Mouse (Mus musculus) CH12.LX (cell line): ENCODE results near the gene Cd5. TPM values are rescaled to one million over a fixed set of nuclear protein-coding genes. Genes with fewer than 3 reads are reported as not detected.
A peak's percentile ranks its signal among the peaks of the same experiment; 100 is the strongest.

Source experiments
- DNase-seq: peaks from one replicate; pipeline ENCODE4 v3.0.0-alpha.2; 2013; ENCODE audit errors: extremely low read depth
- H3K27ac ChIP-seq: 2 replicates; pipeline ENCODE4 v1.5.1; 2012; ENCODE audit warnings: low read depth, mild to moderate bottlenecking, control low read depth, moderate library complexity; ENCODE audit not compliant: insufficient read depth
- H3K27me3 ChIP-seq: replicated peaks from 2 replicates; pipeline ENCODE3; 2012; ENCODE audit warnings: inconsistent platforms
- H3K36me3 ChIP-seq, 2 experiments: replicated peaks in 1 of 2; 2 replicates each; pipeline versions ENCODE3 to v1.6.1; 2012; ENCODE audit warnings: inconsistent platforms in 1 of 2, low read length in 1 of 2, mild to moderate bottlenecking in 1 of 2, mixed read lengths in 1 of 2, moderate library complexity in 1 of 2; ENCODE audit not compliant: control insufficient read depth in 1 of 2, insufficient read depth in 1 of 2
- H3K4me1 ChIP-seq, 2 experiments: 2 replicates each; pipeline ENCODE4 v1.6.1; 2012; ENCODE audit warnings: inconsistent platforms in 1 of 2, moderate library complexity in 1 of 2; ENCODE audit not compliant: insufficient read depth in 2 of 2, control insufficient read depth in 1 of 2
- H3K4me2 ChIP-seq: 2 replicates; pipeline ENCODE4 v1.6.1; 2012; ENCODE audit warnings: low read depth, mild to moderate bottlenecking, control low read depth; ENCODE audit not compliant: poor library complexity, insufficient read depth, severe bottlenecking
- H3K4me3 ChIP-seq, 3 experiments: fragments of 150-350 bp in 1 of 3; sonication (generic) in 1 of 3; replicated peaks in 1 of 3; 2 replicates each; pipeline versions ENCODE3 to v1.5.1; 2011 to 2012; ENCODE audit warnings: low read depth in 2 of 3, low read length in 2 of 3, mild to moderate bottlenecking in 2 of 3, moderate library complexity in 2 of 3, control low read depth in 1 of 3, improper control_type of control experiment in 1 of 3, inconsistent platforms in 1 of 3, mixed read lengths in 1 of 3; ENCODE audit not compliant: poor library complexity in 1 of 3
- H3K79me2 ChIP-seq: replicated peaks from 2 replicates; pipeline ENCODE4 v1.6.1; 2012; ENCODE audit warnings: mild to moderate bottlenecking, moderate library complexity; ENCODE audit not compliant: control insufficient read depth, poor library complexity, insufficient read depth, severe bottlenecking; ENCODE audit errors: extremely low read depth
- H3K9ac ChIP-seq: 2 replicates; pipeline ENCODE4 v1.6.1; 2012; ENCODE audit warnings: low read depth, mild to moderate bottlenecking, control low read depth, moderate library complexity; ENCODE audit not compliant: insufficient read depth
- H3K9me3 ChIP-seq: replicated peaks from 2 replicates; pipeline ENCODE3; 2012; ENCODE audit warnings: low read length, inconsistent platforms, mixed read lengths
- BHLHE40 ChIP-seq: IDR thresholded peaks from 2 replicates; pipeline ENCODE4 v1.6.1; 2011; ENCODE audit warnings: mild to moderate bottlenecking, low read depth, low read length, improper control_type of control experiment
- CHD2 ChIP-seq: IDR thresholded peaks from 2 replicates; pipeline ENCODE4 v1.6.1; 2011; ENCODE audit warnings: low read length, improper control_type of control experiment
- CTCF ChIP-seq, 2 experiments: IDR thresholded peaks in 1 of 2; conservative IDR thresholded peaks in 1 of 2; 2 replicates each; pipeline ENCODE4 v1.5.1; 2011 to 2012; ENCODE audit warnings: low read depth in 2 of 2, low read length in 2 of 2, improper control_type of control experiment in 1 of 2, inconsistent platforms in 1 of 2, mild to moderate bottlenecking in 1 of 2, moderate library complexity in 1 of 2
- E2F4 ChIP-seq: IDR thresholded peaks from 2 replicates; pipeline ENCODE4 v1.6.1; 2011; ENCODE audit warnings: low read depth, low read length, improper control_type of control experiment; ENCODE audit not compliant: insufficient replicate concordance
- ELF1 ChIP-seq: IDR thresholded peaks from 2 replicates; pipeline ENCODE4 v1.6.1; 2014; ENCODE audit warnings: low read depth, mild to moderate bottlenecking, inconsistent platforms, low read length, improper control_type of control experiment
- EP300 ChIP-seq: IDR thresholded peaks from 2 replicates; pipeline ENCODE4 v1.6.1; 2011; ENCODE audit warnings: low read length, improper control_type of control experiment
- GABPA ChIP-seq: IDR thresholded peaks from 2 replicates; pipeline ENCODE4 v1.6.1; 2012; ENCODE audit warnings: low read depth, low read length, improper control_type of control experiment, inconsistent platforms; ENCODE audit not compliant: insufficient replicate concordance
- IRF4 ChIP-seq: IDR thresholded peaks from 2 replicates; pipeline ENCODE4 v1.6.1; 2014; ENCODE audit warnings: low read depth, mild to moderate bottlenecking, inconsistent platforms, low read length, improper control_type of control experiment
- JUN ChIP-seq: IDR thresholded peaks from 2 replicates; pipeline ENCODE4 v1.6.1; 2011; ENCODE audit warnings: low read depth, mild to moderate bottlenecking, low read length, improper control_type of control experiment, moderate library complexity; ENCODE audit not compliant: insufficient read depth
- KAT2A ChIP-seq: IDR thresholded peaks from 2 replicates; pipeline ENCODE4 v1.6.1; 2012; ENCODE audit warnings: low read length, improper control_type of control experiment, inconsistent platforms; ENCODE audit not compliant: insufficient replicate concordance
- MAX ChIP-seq: IDR thresholded peaks from 2 replicates; pipeline ENCODE4 v1.6.1; 2011; ENCODE audit warnings: low read length, improper control_type of control experiment
- MAZ ChIP-seq: IDR thresholded peaks from 2 replicates; pipeline ENCODE4 v1.6.1; 2012; ENCODE audit warnings: low read depth, mild to moderate bottlenecking, inconsistent platforms, low read length, improper control_type of control experiment, moderate library complexity
- MEF2A ChIP-seq: IDR thresholded peaks from 2 replicates; pipeline ENCODE4 v1.6.1; 2014; ENCODE audit warnings: low read depth, mild to moderate bottlenecking, inconsistent platforms, low read length, improper control_type of control experiment, borderline replicate concordance
- MXI1 ChIP-seq: IDR thresholded peaks from 2 replicates; pipeline ENCODE4 v1.6.1; 2011; ENCODE audit warnings: mild to moderate bottlenecking, low read depth, low read length, improper control_type of control experiment
- NELFE ChIP-seq: IDR thresholded peaks from 2 replicates; pipeline ENCODE4 v1.6.1; 2011; ENCODE audit warnings: low read depth, low read length, improper control_type of control experiment
- PAX5 ChIP-seq: IDR thresholded peaks from 2 replicates; pipeline ENCODE4 v1.6.1; 2012; ENCODE audit warnings: low read length, inconsistent platforms, mixed read lengths
- POLR2A ChIP-seq: IDR thresholded peaks from 2 replicates; pipeline ENCODE4 v1.6.1; 2011; ENCODE audit warnings: low read depth, mild to moderate bottlenecking, improper control_type of control experiment, low read length
- POLR2AphosphoS2 ChIP-seq: IDR thresholded peaks from 2 replicates; pipeline ENCODE4 v1.6.1; 2011; ENCODE audit warnings: low read depth, low read length, improper control_type of control experiment
- SMC3 ChIP-seq: IDR thresholded peaks from 2 replicates; pipeline ENCODE4 v1.6.1; 2011; ENCODE audit warnings: low read depth, low read length, improper control_type of control experiment
- TBP ChIP-seq: conservative IDR thresholded peaks from 2 replicates; pipeline ENCODE4 v1.6.1; 2011; ENCODE audit warnings: low read depth, low read length, improper control_type of control experiment
- USF1 ChIP-seq: IDR thresholded peaks from 2 replicates; pipeline ENCODE4 v1.6.1; 2014; ENCODE audit warnings: low read depth, mild to moderate bottlenecking, inconsistent platforms, low read length, improper control_type of control experiment
- USF2 ChIP-seq: conservative IDR thresholded peaks from 2 replicates; pipeline ENCODE4 v1.6.1; 2011; ENCODE audit warnings: low read depth, low read length, improper control_type of control experiment
- ZKSCAN1 ChIP-seq: IDR thresholded peaks from 2 replicates; pipeline ENCODE4 v1.6.1; 2012; ENCODE audit warnings: low read depth, inconsistent platforms, low read length, improper control_type of control experiment, borderline replicate concordance
- ZNF384 ChIP-seq: IDR thresholded peaks from 2 replicates; pipeline ENCODE4 v1.6.1; 2012; ENCODE audit warnings: low read depth, low read length, improper control_type of control experiment, inconsistent platforms
- dilution Hi-C: fragments of 300-500 bp; cut with MboI; formaldehyde crosslinking; loops from 2 replicates; pipeline ENCODE4 v1.14.3; 2020; ENCODE audit warnings: low sequenced_read_pairs; ENCODE audit not compliant: extremely low pct_unique_long_range_greater_than_20kb, extremely low pct_ligation_motif_present
- in situ Hi-C: fragments of 300-500 bp; cut with MboI; formaldehyde crosslinking; loops from 3 replicates; pipeline ENCODE4 v1.14.3; 2019; ENCODE audit warnings: low sequenced_read_pairs, low pct_ligation_motif_present, low pct_unique_long_range_greater_than_20kb, mixed read lengths
- polyA plus RNA-seq: library from polyadenylated mRNA; unstranded; fragments of >175 nt; gene quantifications from 2 replicates; pipeline ENCODE4 v1.2.1, GENCODE M21; 2012; ENCODE audit warnings: low read depth; ENCODE audit not compliant: insufficient read length
- total RNA-seq, 2 experiments: library from RNA; depleted of rRNA; stranded (reverse); fragments of 300-350 nt in 1 of 2; fragments of >200 nt in 1 of 2; gene quantifications; 2 replicates each; pipeline ENCODE4 v1.2.3; 2012 to 2014

Gene Cd5
- total and polyA plus RNA-seq, 3 experiments = 8.7 to 51.4 (median 17.7) TPM

DNA sequence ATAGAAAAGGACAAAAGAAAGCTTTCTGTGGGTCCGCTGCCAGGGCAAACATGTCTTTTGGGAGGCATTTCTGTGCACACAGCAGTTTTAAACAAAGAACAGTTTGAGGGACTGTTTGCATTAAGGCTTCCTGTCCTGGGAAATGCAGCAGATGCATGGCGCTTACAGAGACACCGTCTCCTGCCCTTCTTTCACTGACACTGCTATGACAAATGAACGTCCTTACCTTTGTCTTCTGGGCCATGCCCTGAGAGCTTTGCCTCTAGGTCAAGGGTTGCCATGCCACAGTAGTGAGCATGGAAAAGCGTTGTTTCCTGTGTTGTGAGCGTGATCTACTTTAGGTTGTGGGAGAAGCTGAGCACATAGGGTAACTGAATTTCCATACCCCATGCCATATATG is 19.9 kb upstream of the Cd5 start:
- no peak for TF ChIP-seq BHLHE40
- TF ChIP-seq MXI1 = no peak
- TF ChIP-seq NELFE = no peak
- no peak for TF ChIP-seq PAX5
- no peak for TF ChIP-seq GABPA
- no peak for TF ChIP-seq MAX
- no peak for TF ChIP-seq MEF2A
- TF ChIP-seq POLR2AphosphoS2 = no peak
- TF ChIP-seq, all 38 proteins: peak for 0
- Histone ChIP-seq H3K9ac (peak overlapping the region; percentile 34; the same call in 1 of the 2 replicates), H3K9me3 (no peaks in the 10 kb centered on the region), H3K4me1 (peaks cover 54 to 94% of the 10 kb centered on the region in 2 experiments), H3K27ac (peak overlapping the region; percentile 37; the same call in 1 of the 2 replicates), H3K27me3 (no peaks in the 10 kb centered on the region), H3K4me2 (peak overlapping the region; percentile 33), H3K4me3 (peak overlapping the region in 1 of 3 experiments; percentile 22), H3K79me2 (peaks cover 13% of the 10 kb centered on the region), H3K36me3 (peaks cover 0 to 48% of the 10 kb centered on the region in 2 experiments)
- dilution Hi-C loops = no loop called here
- no peak for DNase-seq
- in situ Hi-C loops = no loop called here

DNA sequence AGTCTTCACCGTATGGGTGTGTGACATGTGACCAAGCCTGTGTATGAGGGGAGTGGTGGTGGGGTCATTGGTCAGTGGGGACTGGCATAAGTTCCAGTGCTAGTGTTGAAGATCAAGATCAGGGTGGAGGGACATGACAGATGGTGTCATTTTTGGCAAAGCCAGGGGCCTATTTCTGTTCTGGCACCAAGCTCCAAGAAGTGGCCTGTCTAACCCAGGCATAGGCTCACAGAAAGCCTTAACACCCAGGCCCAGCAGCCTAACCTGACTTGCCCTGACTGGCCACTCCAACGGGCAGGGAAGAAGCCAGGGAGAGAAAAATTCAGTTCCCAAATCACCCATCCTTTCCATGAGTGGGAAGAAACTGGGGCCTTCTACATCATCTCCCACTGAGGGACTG is 18.7 kb upstream of the Cd5 start:
- TF ChIP-seq POLR2AphosphoS2 (no peak), EP300 (no peak), POLR2A (no peak)
- no peak overlapping the region; the same call in 1 of the 2 replicates for H3K9ac ChIP-seq
- H3K27me3 ChIP-seq = no peaks in the 10 kb centered on the region
- H3K4me3 ChIP-seq = no peak overlapping the region
- no peaks in the 10 kb centered on the region for H3K9me3 ChIP-seq
- peaks cover 21% of the 10 kb centered on the region for H3K79me2 ChIP-seq
- H3K36me3 ChIP-seq = peaks cover 0 to 40% of the 10 kb centered on the region in 2 experiments
- DNase-seq = no peak
- in situ Hi-C loops (no loop called here), dilution Hi-C loops (no loop called here)
- H3K27ac ChIP-seq = peak overlapping the region; percentile 8; the same call in 1 of the 2 replicates
- no peak overlapping the region for H3K4me2 ChIP-seq
- H3K4me1 ChIP-seq = peaks cover 51 to 89% of the 10 kb centered on the region in 2 experiments

DNA sequence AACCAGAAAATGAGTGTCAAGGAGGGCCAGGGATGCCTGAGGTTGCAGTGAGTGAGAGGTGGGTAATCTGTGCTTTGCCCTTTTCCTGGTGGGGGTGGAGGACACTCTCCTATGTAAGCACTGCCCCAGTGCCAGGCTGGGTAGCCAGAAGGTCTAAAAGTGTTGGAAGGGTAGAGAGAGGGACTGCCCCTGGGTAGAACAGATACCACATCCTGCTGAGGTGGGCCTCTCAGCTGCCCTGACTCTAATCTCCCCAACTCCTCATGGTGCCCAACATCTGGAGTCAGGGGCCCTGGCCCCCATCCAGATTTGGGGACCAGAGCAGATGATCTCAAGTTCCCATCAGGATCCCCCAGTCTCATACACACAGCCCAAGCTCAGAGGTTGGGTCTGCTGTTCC is 18.3 kb upstream of the Cd5 start:
- peak overlapping the region; percentile 8; the same call in 1 of the 2 replicates for H3K27ac ChIP-seq
- H3K27me3 ChIP-seq = no peaks in the 10 kb centered on the region
- no peaks in the 10 kb centered on the region for H3K9me3 ChIP-seq
- peak overlapping the region; percentile 17; the same call in 1 of the 2 replicates for H3K9ac ChIP-seq
- H3K4me1 ChIP-seq = peaks cover 50 to 89% of the 10 kb centered on the region in 2 experiments
- peaks cover 0 to 36% of the 10 kb centered on the region in 2 experiments for H3K36me3 ChIP-seq
- no peak overlapping the region for H3K4me3 ChIP-seq
- in situ Hi-C loops = no loop called here
- dilution Hi-C loops = no loop called here
- H3K79me2 ChIP-seq = peaks cover 25% of the 10 kb centered on the region
- peak; percentile 52 for DNase-seq
- peak overlapping the region; percentile 29; the same call in 1 of the 2 replicates for H3K4me2 ChIP-seq
- TF ChIP-seq KAT2A (no peak), IRF4 (peak; percentile 73; the same call in 1 of the 2 replicates), BHLHE40 (peak; percentile 47; the same call in 1 of the 2 replicates), EP300 (peak; percentile 84), USF1 (no peak), GABPA (no peak), CHD2 (peak; percentile 62), TBP (no peak), PAX5 (no peak), POLR2AphosphoS2 (no peak), MEF2A (peak; percentile 78; the same call in 1 of the 2 replicates), USF2 (no peak), ELF1 (0 out of 2 replicates have a peak, but pooled peaks have one; percentile 38), JUN (no peak), ZNF384 (peak; percentile 5; the same call in 1 of the 2 replicates), ZKSCAN1 (no peak), SMC3 (peak; percentile 2; the same call in 1 of the 2 replicates), E2F4 (no peak), CTCF (conservative IDR thresholded peaks at IDR 0.05 in 1 of 2, IDR thresholded peaks at IDR 0.05 in 1 of 2; ENCODE audit: low read depth in 2 of 2, low read length in 2 of 2) (no peak), MAZ (no peak), NELFE (no peak)
